Mouse (Mus musculus) hindbrain, embryonic 10.5 days (tissue): ENCODE results near the gene Prcd. TPM values are rescaled to one million over a fixed set of nuclear protein-coding genes. Genes with fewer than 3 reads are reported as not detected.

Source experiments
- DNase-seq: peaks from one replicate; pipeline ENCODE4 v3.0.0-alpha.2; 2017; ENCODE audit warnings: low spot score
- H3K27ac ChIP-seq: fragments of 300-500 bp; sonication (generic); 2 replicates; pipeline ENCODE4 v1.5.1; 2016; ENCODE audit warnings: mild to moderate bottlenecking, moderate library complexity
- H3K27me3 ChIP-seq: fragments of 300-500 bp; sonication (generic); 2 replicates; pipeline ENCODE4 v1.6.1; 2016; ENCODE audit warnings: mild to moderate bottlenecking; ENCODE audit not compliant: poor library complexity, insufficient read depth, severe bottlenecking
- H3K36me3 ChIP-seq: fragments of 300-500 bp; sonication (generic); 2 replicates; pipeline ENCODE4 v1.6.1; 2016; ENCODE audit warnings: mild to moderate bottlenecking, moderate library complexity
- H3K4me1 ChIP-seq: fragments of 300-500 bp; sonication (generic); replicated peaks from 2 replicates; pipeline ENCODE4 v1.6.1; 2016; ENCODE audit warnings: mild to moderate bottlenecking
- H3K4me3 ChIP-seq: fragments of 300-500 bp; sonication (generic); 2 replicates; pipeline ENCODE4 v1.5.1; 2016; ENCODE audit warnings: mild to moderate bottlenecking, moderate library complexity
- H3K9me3 ChIP-seq: fragments of 300-500 bp; sonication (generic); 2 replicates; pipeline ENCODE4 v1.6.1; 2016; ENCODE audit warnings: mild to moderate bottlenecking, moderate library complexity
- WGBS: fragments of 180-500 bp; shearing (Covaris S2); methylation state at CpG from one replicate; pipeline ENCODE4 v1.1.7; 2016; 5-methylcytosine and 5-hydroxymethylcytosine counted together
- polyA plus RNA-seq: library from polyadenylated mRNA; unstranded; fragments of >200 nt; fragmentation: Nextera tagmentation; extraction: Ambion mirVana; gene quantifications from 2 replicates; pipeline ENCODE4 v1.2.1, GENCODE M21; 2016

The Prcd gene
- polyA plus RNA-seq, 1 experiment from 2014 or later: 1.2 TPM

- whole genome bisulfite sequencing: 84% methylated on average over 7 of the region's 7 CpGs
- no peak for DNase-seq
- Histone ChIP-seq H3K36me3 (no peaks in the 10 kb centered on the region), H3K4me3 (no peak overlapping the region), H3K27me3 (peaks cover 59% of the 10 kb centered on the region), H3K9me3 (no peaks in the 10 kb centered on the region), H3K27ac (0 out of 2 replicates have a peak overlapping the region, but pooled peaks have one; percentile 23), H3K4me1 (peaks cover 75% of the 10 kb centered on the region)
Observed at GRCm38 (mm10) chr11:116646771-116647170, 6.6 kb upstream of the Prcd start.

- H3K4me1 ChIP-seq: peaks cover 80% of the 10 kb centered on the region
- peak; percentile 29 for DNase-seq
- peak overlapping the region; percentile 76 for H3K27ac ChIP-seq
- H3K9me3 ChIP-seq: no peaks in the 10 kb centered on the region
- H3K4me3 ChIP-seq: no peak overlapping the region
- H3K27me3 ChIP-seq: peaks cover 62% of the 10 kb centered on the region
- H3K36me3 ChIP-seq: no peaks in the 10 kb centered on the region
- WGBS: 60% methylated on average over 11 of the region's 11 CpGs
Observed at GRCm38 (mm10) chr11:116647340-116647991, 5.9 kb upstream of the Prcd start.

- Histone ChIP-seq H3K4me3 (no peak overlapping the region), H3K9me3 (no peaks in the 10 kb centered on the region), H3K27me3 (peaks cover 68% of the 10 kb centered on the region), H3K27ac (peak overlapping the region; percentile 76), H3K36me3 (no peaks in the 10 kb centered on the region), H3K4me1 (peaks cover 82% of the 10 kb centered on the region)
- 48% methylated on average over 18 of the region's 18 CpGs for WGBS
- DNase-seq: peak; percentile 16
Observed at GRCm38 (mm10) chr11:116648213-116648921, 5.0 kb upstream of the Prcd start.

- WGBS: 64% methylated on average over 10 of the region's 10 CpGs
- Histone ChIP-seq H3K27me3 (peaks cover 74% of the 10 kb centered on the region), H3K4me3 (no peak overlapping the region), H3K9me3 (no peaks in the 10 kb centered on the region), H3K27ac (peak overlapping the region; percentile 76), H3K36me3 (no peaks in the 10 kb centered on the region), H3K4me1 (peaks cover 82% of the 10 kb centered on the region)
- DNase-seq: no peak
Observed at GRCm38 (mm10) chr11:116648976-116649375, 4.4 kb upstream of the Prcd start.

- H3K27me3 ChIP-seq: peaks cover 78% of the 10 kb centered on the region
- DNase-seq: no peak
- peak overlapping the region; percentile 76 for H3K27ac ChIP-seq
- H3K9me3 ChIP-seq: no peaks in the 10 kb centered on the region
- H3K36me3 ChIP-seq: no peaks in the 10 kb centered on the region
- H3K4me3 ChIP-seq: no peak overlapping the region
- peaks cover 82% of the 10 kb centered on the region for H3K4me1 ChIP-seq
- WGBS: 85% methylated on average over 13 of the region's 13 CpGs
Observed at GRCm38 (mm10) chr11:116649711-116650337, 3.5 kb upstream of the Prcd start.

GRCm38 (mm10) chr11:116650811-116651210 lies 2.5 kb upstream of the Prcd start:
- Histone ChIP-seq H3K4me3 (no peak overlapping the region), H3K4me1 (peaks cover 76% of the 10 kb centered on the region), H3K36me3 (no peaks in the 10 kb centered on the region), H3K27ac (no peak overlapping the region), H3K27me3 (peaks cover 82% of the 10 kb centered on the region), H3K9me3 (no peaks in the 10 kb centered on the region)
- no peak for DNase-seq
- WGBS: 86% methylated on average over 8 of the region's 8 CpGs

GRCm38 (mm10) chr11:116651339-116651738 lies 2.0 kb upstream of the Prcd start:
- Histone ChIP-seq H3K9me3 (no peaks in the 10 kb centered on the region), H3K27me3 (peaks cover 83% of the 10 kb centered on the region), H3K27ac (no peak overlapping the region), H3K4me1 (peaks cover 70% of the 10 kb centered on the region), H3K36me3 (no peaks in the 10 kb centered on the region), H3K4me3 (no peak overlapping the region)
- WGBS: 84% methylated on average over 8 of the region's 8 CpGs
- no peak for DNase-seq

- Histone ChIP-seq H3K9me3 (no peaks in the 10 kb centered on the region), H3K27ac (peak overlapping the region; percentile 23; the same call in 1 of the 2 replicates), H3K4me3 (0 out of 2 replicates have a peak overlapping the region, but pooled peaks have one; percentile 65), H3K27me3 (peaks cover 83% of the 10 kb centered on the region), H3K36me3 (no peaks in the 10 kb centered on the region), H3K4me1 (peaks cover 70% of the 10 kb centered on the region)
- 57% methylated on average over 25 of the region's 25 CpGs for WGBS
- DNase-seq: no peak
Observed at GRCm38 (mm10) chr11:116652330-116653098, 820 bp upstream of the Prcd start.

- Histone ChIP-seq H3K4me1 (peaks cover 67% of the 10 kb centered on the region), H3K36me3 (no peaks in the 10 kb centered on the region), H3K9me3 (no peaks in the 10 kb centered on the region), H3K4me3 (peak overlapping the region; percentile 65), H3K27me3 (peaks cover 80% of the 10 kb centered on the region), H3K27ac (peak overlapping the region; percentile 79)
- under 1% methylated on average over 47 of the region's 47 CpGs for WGBS
- DNase-seq: peak; percentile 53
Observed at GRCm38 (mm10) chr11:116653709-116654221, 431 bp downstream of the Prcd start.

- H3K36me3 ChIP-seq: no peaks in the 10 kb centered on the region
- WGBS: 6% methylated on average over 28 of the region's 28 CpGs
- peaks cover 78% of the 10 kb centered on the region for H3K27me3 ChIP-seq
- peaks cover 61% of the 10 kb centered on the region for H3K4me1 ChIP-seq
- DNase-seq: peak; percentile 56
- H3K9me3 ChIP-seq: no peaks in the 10 kb centered on the region
- peak within 1 kb of the TSS; percentile 65 for H3K4me3 ChIP-seq
- H3K27ac ChIP-seq: peak within 1 kb of the TSS; percentile 79
Observed at GRCm38 (mm10) chr11:116654255-116654821, 1.0 kb downstream of the Prcd start, which contains the start of gene Cygb. Gene Cygb (minus strand): TSS chr11:116654313.

- 80% methylated on average over 16 of the region's 16 CpGs for WGBS
- H3K4me1 ChIP-seq: peaks cover 68% of the 10 kb centered on the region
Observed at GRCm38 (mm10) chr11:116656348-116657191, 3.2 kb downstream of the Prcd start.

More at GRCm38 (mm10) chr11:116656348-116657191, 3.2 kb downstream of the Prcd start:
- no peak for DNase-seq
- peaks cover 77% of the 10 kb centered on the region for H3K27me3 ChIP-seq
- peak overlapping the region; percentile 92 for H3K27ac ChIP-seq
- no peaks in the 10 kb centered on the region for H3K9me3 ChIP-seq
- H3K4me3 ChIP-seq: peak overlapping the region; percentile 48
- H3K36me3 ChIP-seq: no peaks in the 10 kb centered on the region
